Mouse (Mus musculus): ENCODE measurements at regions not wholly inside any gene's neighbourhood (a gene's known extent, or its start where the extent isn't known, plus 50 kb on each side); places are given as distances from the start of the nearest gene placed in this dataset.

GRCm38 (mm10) chr2:66898032-66898431, 113.3 kb upstream of the Scn7a start:
- H3K79me2 ChIP-seq (replicated peaks; ENCODE audit: control insufficient read depth, extremely low read depth, insufficient read depth, poor library complexity, severe bottlenecking), result no peaks in the 10 kb centered on the region
- in situ Hi-C loops (cut with MboI; ENCODE audit: low pct_ligation_motif_present, low pct_unique_long_range_greater_than_20kb, low sequenced_read_pairs) (no loop called here), dilution Hi-C loops (cut with MboI; ENCODE audit: extremely low pct_ligation_motif_present, extremely low pct_unique_long_range_greater_than_20kb, low sequenced_read_pairs) (no loop called here)
- no peak overlapping the region for H3K27ac ChIP-seq (ENCODE audit: insufficient read depth, low read depth)
- TF ChIP-seq E2F4 (IDR thresholded peaks at IDR 0.05; ENCODE audit: insufficient replicate concordance, low read depth, low read length) (no peak), JUN (IDR thresholded peaks at IDR 0.05; ENCODE audit: insufficient read depth, low read depth, low read length) (no peak), KAT2A (IDR thresholded peaks at IDR 0.05; ENCODE audit: insufficient replicate concordance, low read length) (no peak), PAX5 (IDR thresholded peaks at IDR 0.05; ENCODE audit: low read length) (no peak), NRF1 (IDR thresholded peaks at IDR 0.05; ENCODE audit: low read depth, low read length) (no peak), SIN3A (IDR thresholded peaks at IDR 0.05; ENCODE audit: low read length) (no peak), CTCF (conservative IDR thresholded peaks at IDR 0.05 in 1 of 2, IDR thresholded peaks at IDR 0.05 in 1 of 2; ENCODE audit: low read depth in 2 of 2, low read length in 2 of 2) (no peak), UBTF (IDR thresholded peaks at IDR 0.05; ENCODE audit: low read depth, low read length) (no peak), MYC (IDR thresholded peaks at IDR 0.05; ENCODE audit: low read depth, low read length) (no peak), CHD1 (IDR thresholded peaks at IDR 0.05; ENCODE audit: low read depth, low read length) (no peak), POLR2A (IDR thresholded peaks at IDR 0.05; ENCODE audit: low read depth, low read length) (no peak), ZKSCAN1 (IDR thresholded peaks at IDR 0.05; ENCODE audit: borderline replicate concordance, low read depth, low read length) (no peak), TCF12 (IDR thresholded peaks at IDR 0.05; ENCODE audit: low read depth, low read length) (no peak), ELF1 (IDR thresholded peaks at IDR 0.05; ENCODE audit: low read depth, low read length) (no peak), MAFK (IDR thresholded peaks at IDR 0.05; ENCODE audit: insufficient replicate concordance, low read length) (no peak), MAZ (IDR thresholded peaks at IDR 0.05; ENCODE audit: low read depth, low read length) (no peak), MXI1 (IDR thresholded peaks at IDR 0.05; ENCODE audit: low read depth, low read length) (no peak), ZC3H11A (IDR thresholded peaks at IDR 0.05; ENCODE audit: low read depth, low read length) (no peak)
- H3K4me2 ChIP-seq (ENCODE audit: insufficient read depth, low read depth, poor library complexity, severe bottlenecking), result no peak overlapping the region
- no peak overlapping the region for H3K9ac ChIP-seq (ENCODE audit: insufficient read depth, low read depth)
- no peak for DNase-seq (ENCODE audit: extremely low read depth)
- H3K27me3 ChIP-seq (replicated peaks), result no peaks in the 10 kb centered on the region
- no peak overlapping the region for H3K4me3 ChIP-seq (replicated peaks in 1 of 3; ENCODE audit: low read depth in 2 of 3, low read length in 2 of 3, poor library complexity in 1 of 3)
- peaks cover 14% of the 10 kb centered on the region for H3K9me3 ChIP-seq (replicated peaks; ENCODE audit: low read length)
- no peaks in the 10 kb centered on the region for H3K36me3 ChIP-seq (replicated peaks in 1 of 2; ENCODE audit: control insufficient read depth in 1 of 2, insufficient read depth in 1 of 2, low read length in 1 of 2)
- H3K4me1 ChIP-seq (ENCODE audit: control insufficient read depth in 1 of 2, insufficient read depth in 2 of 2), result no peaks in the 10 kb centered on the region

DNA sequence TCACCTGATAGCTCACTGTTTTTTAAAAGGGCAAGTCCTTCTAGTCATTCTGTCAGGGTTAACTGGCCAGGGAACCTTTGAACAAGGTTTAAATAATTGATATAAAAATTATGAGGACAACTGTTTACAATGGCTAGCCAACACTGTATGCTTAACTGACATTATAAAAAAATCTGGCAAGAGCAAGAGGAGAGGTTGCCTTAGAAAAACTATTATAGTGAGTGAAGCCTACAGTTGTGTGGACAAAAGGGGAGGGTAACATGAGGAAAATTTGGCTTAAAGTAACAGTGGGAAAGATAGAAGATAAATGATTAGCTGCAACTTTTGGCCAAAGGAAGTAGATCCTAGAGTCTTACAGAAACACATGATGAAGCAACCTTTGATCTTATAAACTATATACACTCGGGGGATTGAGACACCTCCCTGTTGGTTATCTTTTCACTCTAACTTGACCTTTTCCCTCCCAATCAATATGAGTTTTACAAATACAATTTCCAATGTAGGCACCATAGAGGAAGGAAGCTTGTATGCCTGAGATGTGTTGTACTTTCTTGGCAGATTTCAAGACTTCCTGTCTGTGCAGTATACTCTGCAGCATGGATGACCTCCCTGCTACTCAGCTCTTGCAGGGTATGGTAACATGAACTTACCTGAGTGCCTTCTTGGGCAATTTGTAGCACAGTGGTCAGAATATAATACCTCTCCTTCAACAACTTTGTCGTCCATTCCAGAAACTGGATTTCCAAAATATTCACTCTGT, 82.9 kb upstream of the Scn7a start:
- Histone ChIP-seq H3K27me3 (replicated peaks) (no peaks in the 10 kb centered on the region), H3K4me3 (replicated peaks in 1 of 3; ENCODE audit: low read depth in 2 of 3, low read length in 2 of 3, poor library complexity in 1 of 3) (no peak overlapping the region), H3K4me1 (ENCODE audit: control insufficient read depth in 1 of 2, insufficient read depth in 2 of 2) (no peaks in the 10 kb centered on the region), H3K27ac (ENCODE audit: insufficient read depth, low read depth) (no peak overlapping the region), H3K4me2 (ENCODE audit: insufficient read depth, low read depth, poor library complexity, severe bottlenecking) (no peak overlapping the region), H3K36me3 (replicated peaks in 1 of 2; ENCODE audit: control insufficient read depth in 1 of 2, insufficient read depth in 1 of 2, low read length in 1 of 2) (no peaks in the 10 kb centered on the region), H3K9me3 (replicated peaks; ENCODE audit: low read length) (peaks cover 23% of the 10 kb centered on the region), H3K79me2 (replicated peaks; ENCODE audit: control insufficient read depth, extremely low read depth, insufficient read depth, poor library complexity, severe bottlenecking) (no peaks in the 10 kb centered on the region), H3K9ac (ENCODE audit: insufficient read depth, low read depth) (no peak overlapping the region)
- TF ChIP-seq POLR2AphosphoS2 (IDR thresholded peaks at IDR 0.05; ENCODE audit: low read depth, low read length) (no peak), MAZ (IDR thresholded peaks at IDR 0.05; ENCODE audit: low read depth, low read length) (no peak), RCOR1 (conservative IDR thresholded peaks at IDR 0.05; ENCODE audit: low read depth, low read length) (no peak), RAD21 (IDR thresholded peaks at IDR 0.05; ENCODE audit: low read depth, low read length) (no peak), GABPA (IDR thresholded peaks at IDR 0.05; ENCODE audit: insufficient replicate concordance, low read depth, low read length) (no peak), ZC3H11A (IDR thresholded peaks at IDR 0.05; ENCODE audit: low read depth, low read length) (no peak), ZMIZ1 (IDR thresholded peaks at IDR 0.05; ENCODE audit: low read depth, low read length) (no peak), USF1 (IDR thresholded peaks at IDR 0.05; ENCODE audit: low read depth, low read length) (no peak), TCF12 (IDR thresholded peaks at IDR 0.05; ENCODE audit: low read depth, low read length) (no peak), ETS1 (conservative IDR thresholded peaks at IDR 0.05; ENCODE audit: low read depth, low read length) (no peak), JUND (conservative IDR thresholded peaks at IDR 0.05; ENCODE audit: low read depth, low read length) (no peak), HCFC1 (IDR thresholded peaks at IDR 0.05; ENCODE audit: low read depth, low read length) (no peak), CTCF (conservative IDR thresholded peaks at IDR 0.05 in 1 of 2, IDR thresholded peaks at IDR 0.05 in 1 of 2; ENCODE audit: low read depth in 2 of 2, low read length in 2 of 2) (no peak), UBTF (IDR thresholded peaks at IDR 0.05; ENCODE audit: low read depth, low read length) (no peak), E2F4 (IDR thresholded peaks at IDR 0.05; ENCODE audit: insufficient replicate concordance, low read depth, low read length) (no peak), CHD1 (IDR thresholded peaks at IDR 0.05; ENCODE audit: low read depth, low read length) (no peak), ELF1 (IDR thresholded peaks at IDR 0.05; ENCODE audit: low read depth, low read length) (no peak)
- dilution Hi-C loops (cut with MboI; ENCODE audit: extremely low pct_ligation_motif_present, extremely low pct_unique_long_range_greater_than_20kb, low sequenced_read_pairs) (no loop called here), in situ Hi-C loops (cut with MboI; ENCODE audit: low pct_ligation_motif_present, low pct_unique_long_range_greater_than_20kb, low sequenced_read_pairs) (no loop called here)
- DNase-seq (ENCODE audit: extremely low read depth), result no peak

All from CH12.LX (cell line).